Mouse (Mus musculus) CD4-positive helper T cell, adult 2 months (primary cell): ENCODE results near the gene Snd1.

Experiments
- DNase-seq: peaks from one replicate; pipeline ENCODE4 v3.0.0-alpha.2; 2012; ENCODE audit warnings: low read depth, missing footprints, low spot score

Gene Snd1

DNA sequence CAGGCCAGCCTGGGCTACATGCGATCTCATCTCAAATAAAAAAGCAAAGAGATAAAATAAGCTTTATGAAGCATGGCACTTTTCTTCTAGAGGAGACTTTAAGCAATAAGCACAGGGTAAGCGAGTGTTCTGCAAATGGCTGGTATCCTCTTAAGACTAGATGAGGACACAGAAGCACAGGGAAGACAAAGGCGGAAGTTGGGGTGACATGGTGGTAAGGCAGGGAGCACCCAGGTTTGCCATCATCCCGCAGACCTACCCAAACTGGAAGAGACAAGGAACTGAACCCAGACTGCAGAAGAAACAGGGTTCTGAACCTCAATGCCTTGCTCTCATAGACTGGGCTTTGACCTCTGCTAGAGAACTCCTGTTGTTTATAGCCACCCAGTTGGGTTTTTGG lies 119.8 kb downstream of the Snd1 start:
- no peak for DNase-seq

DNA sequence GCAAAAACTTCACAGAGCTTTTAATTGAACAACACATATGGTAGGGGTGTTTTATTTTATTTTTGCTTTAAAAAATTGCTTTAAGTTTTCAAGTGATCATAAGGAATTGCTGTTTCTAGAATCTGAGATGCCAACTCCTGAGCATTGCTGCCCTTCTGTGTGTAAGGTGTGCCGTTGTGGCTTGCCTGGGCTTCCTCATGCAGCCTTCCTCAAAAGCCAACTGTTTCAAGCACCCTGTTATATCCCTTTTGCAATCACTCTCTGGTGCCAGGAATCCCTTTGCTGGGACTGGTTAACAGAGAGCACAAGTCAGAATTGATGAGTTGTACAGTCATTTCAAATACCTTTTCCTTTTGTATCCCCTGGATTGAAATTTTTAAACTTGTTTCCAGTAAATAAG lies 120.3 kb downstream of the Snd1 start:
- DNase-seq = no peak

DNA sequence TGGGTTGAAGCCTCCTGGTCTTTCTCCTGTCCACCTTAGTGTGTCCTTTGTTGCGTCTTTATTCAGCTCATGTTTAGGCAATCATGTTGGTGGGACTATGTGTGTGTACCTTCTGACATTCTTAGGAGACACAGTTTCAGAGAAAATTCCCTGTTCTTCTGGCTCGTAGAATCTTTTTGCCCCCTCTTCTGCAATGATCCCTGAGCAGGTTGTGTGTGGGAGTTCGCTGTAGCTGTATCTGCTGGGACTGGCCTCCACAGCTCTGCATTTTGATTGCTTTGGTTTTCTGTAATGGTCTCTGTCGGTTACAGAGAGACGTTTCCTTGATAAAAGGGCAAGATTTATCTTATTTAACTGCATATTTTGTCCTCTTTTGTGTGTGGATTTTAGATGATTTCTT lies 122.3 kb downstream of the Snd1 start:
- DNase-seq = no peak

GRCm38 (mm10) chr6:28599120-28599519 lies 124.2 kb downstream of the Snd1 start:
- DNase-seq = peak; percentile 19

DNA sequence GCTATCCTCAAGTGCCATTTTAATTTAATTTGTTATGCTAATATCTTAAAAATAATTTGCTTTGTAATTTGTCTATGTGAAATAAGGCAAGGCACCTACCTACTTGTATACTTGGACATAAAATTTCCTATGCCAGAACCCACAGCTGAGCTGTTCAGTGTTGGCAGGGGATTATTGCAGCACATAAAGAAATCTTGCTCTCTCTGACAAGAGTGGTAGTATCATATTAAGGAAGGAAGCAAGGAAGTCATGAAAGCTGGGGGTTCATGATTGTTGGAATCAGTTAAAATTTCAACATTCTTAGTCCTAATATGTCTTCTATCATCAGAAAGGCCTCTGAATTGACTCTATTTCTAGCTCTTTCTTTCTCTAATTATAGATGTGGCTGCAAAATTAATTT lies 125.5 kb downstream of the Snd1 start:
- DNase-seq = no peak

GRCm38 (mm10) chr6:28603401-28603800 lies 128.5 kb downstream of the Snd1 start:
- no peak for DNase-seq

GRCm38 (mm10) chr6:28603823-28604222 lies 128.9 kb downstream of the Snd1 start:
- no peak for DNase-seq

DNA sequence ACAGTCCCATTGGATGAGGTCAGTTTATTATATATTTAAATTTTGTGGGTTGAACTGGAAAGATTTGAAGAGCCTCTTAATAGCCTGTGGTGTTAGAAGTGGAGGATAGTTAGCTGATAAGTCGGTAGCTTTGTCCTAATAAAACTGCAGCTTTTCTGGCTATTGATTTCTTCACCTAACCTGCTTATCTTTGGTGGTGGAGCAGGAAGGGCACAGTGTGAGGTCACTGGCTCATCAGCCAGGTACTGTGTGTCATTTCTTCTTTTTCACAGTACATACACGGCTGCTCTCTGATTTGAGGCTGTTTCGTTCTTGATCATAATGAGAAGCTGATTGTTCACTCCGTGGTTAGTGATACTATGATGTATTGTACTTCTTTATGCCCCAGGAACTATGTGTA lies 134.4 kb downstream of the Snd1 start:
- DNase-seq = no peak

- no peak for DNase-seq
These were observed 135.2 kb downstream of the Snd1 start for GRCm38 (mm10) chr6:28610127-28610526.

DNA sequence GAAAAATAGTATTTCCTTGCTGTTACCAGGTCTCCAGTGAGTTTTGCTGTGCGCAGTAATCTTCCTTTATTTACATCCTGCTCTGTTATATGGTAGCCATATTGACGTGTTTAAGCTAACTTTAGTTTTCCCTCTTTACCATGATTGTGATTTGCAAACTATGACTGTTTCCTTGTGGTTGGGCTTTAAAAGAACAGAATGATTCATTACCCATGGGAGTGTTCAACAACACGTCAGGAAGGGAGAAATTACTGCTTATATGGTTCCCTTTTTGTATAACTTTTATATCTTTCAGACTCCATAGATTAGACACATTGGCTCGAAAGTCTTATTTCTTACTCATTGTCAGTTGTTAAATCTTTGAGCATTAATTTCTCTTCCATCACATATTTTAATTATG lies 138.5 kb downstream of the Snd1 start:
- DNase-seq = no peak

- no peak for DNase-seq
These were observed 139.9 kb downstream of the Snd1 start for GRCm38 (mm10) chr6:28614856-28615255.

- no peak for DNase-seq
These were observed 140.5 kb downstream of the Snd1 start for GRCm38 (mm10) chr6:28615408-28615807.

DNA sequence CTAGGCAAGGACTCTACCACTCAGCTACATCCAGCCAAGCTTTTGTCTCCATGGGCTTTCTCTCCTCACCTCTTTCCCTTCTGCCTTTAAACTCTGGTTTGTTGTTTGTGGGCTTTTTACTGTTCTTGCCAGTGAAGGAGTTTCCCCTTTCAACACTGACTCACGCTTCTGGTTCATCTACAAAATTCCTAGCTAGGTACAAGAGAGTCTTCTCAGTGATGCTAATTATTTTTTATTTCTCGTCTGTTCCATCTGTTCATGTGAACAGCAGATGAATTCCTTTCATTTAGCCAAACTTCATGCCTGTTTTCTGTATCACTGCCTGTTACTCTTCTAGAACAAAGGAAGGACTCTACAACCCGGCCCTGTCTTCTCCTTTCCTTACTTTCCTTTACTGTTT lies 141.0 kb downstream of the Snd1 start:
- no peak for DNase-seq

GRCm38 (mm10) chr6:28618299-28618698 lies 143.4 kb downstream of the Snd1 start:
- no peak for DNase-seq

- DNase-seq = peak; percentile 18
These were observed 143.8 kb downstream of the Snd1 start for GRCm38 (mm10) chr6:28618751-28619153.

- DNase-seq = no peak
These were observed 146.5 kb downstream of the Snd1 start for GRCm38 (mm10) chr6:28621431-28621830.

GRCm38 (mm10) chr6:28621961-28622360 lies 147.0 kb downstream of the Snd1 start:
- no peak for DNase-seq

- DNase-seq = no peak
These were observed 147.6 kb downstream of the Snd1 start for GRCm38 (mm10) chr6:28622522-28622921.

DNA sequence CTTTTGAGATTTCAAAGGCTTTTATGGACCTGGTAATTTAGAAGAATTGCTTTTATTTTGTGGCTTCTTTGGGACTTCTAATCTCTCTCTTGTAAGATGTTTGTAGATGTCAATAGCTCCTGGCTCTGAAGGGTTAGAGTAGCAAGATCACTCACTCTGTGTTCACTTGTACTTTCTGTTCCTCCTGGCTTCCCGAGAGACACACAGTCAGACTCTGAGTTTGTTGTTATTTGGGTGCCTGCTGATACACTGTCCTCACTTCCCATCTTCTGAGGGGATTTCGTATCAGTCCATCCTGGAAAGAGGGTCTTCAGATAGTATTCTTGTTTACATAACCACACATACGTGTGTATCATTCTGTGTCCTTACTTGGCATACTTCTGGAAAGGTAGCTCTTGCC lies 148.0 kb downstream of the Snd1 start:
- DNase-seq = no peak

GRCm38 (mm10) chr6:28628408-28628807 lies 153.5 kb downstream of the Snd1 start:
- no peak for DNase-seq

GRCm38 (mm10) chr6:28629866-28630265 lies 154.9 kb downstream of the Snd1 start:
- DNase-seq = no peak

DNA sequence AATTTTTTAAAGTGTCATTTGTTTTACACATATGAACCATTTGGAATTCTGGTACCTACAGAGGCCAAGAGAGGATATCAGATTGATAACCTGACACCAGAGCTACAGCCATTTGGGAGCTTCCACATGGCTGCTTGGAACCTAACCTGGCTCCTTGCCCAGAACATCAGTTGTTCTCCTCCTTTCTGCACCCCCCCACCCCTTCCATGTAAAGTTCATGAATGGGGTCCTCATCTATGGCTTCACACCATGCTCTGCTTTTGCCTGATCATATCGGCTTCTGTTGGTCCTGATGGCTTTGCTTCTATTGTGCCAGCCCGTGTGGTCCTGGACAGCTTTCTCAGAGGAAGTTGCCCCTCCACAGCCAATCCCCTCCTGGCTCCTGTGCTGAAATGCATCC lies 156.0 kb downstream of the Snd1 start:
- no peak for DNase-seq

DNA sequence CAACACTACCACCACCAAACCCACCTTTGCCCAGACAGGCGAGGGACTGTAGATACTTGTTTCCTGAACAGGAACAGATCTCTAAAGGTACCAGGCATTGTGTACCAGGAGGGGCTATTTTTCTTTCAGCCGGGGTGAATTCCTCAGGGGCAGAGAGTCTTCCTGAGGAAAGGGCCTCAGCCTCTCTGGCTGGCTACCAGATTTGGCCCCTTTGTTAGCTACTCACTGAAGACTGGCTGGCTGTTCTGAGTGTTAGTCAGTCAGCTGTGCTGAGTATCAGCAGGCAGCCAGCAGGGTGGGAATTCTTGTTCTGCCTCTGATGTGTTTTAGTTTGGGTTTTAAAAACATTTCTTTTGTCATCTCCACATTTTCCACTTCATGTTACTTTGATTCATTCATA lies 158.2 kb downstream of the Snd1 start:
- DNase-seq = no peak

DNA sequence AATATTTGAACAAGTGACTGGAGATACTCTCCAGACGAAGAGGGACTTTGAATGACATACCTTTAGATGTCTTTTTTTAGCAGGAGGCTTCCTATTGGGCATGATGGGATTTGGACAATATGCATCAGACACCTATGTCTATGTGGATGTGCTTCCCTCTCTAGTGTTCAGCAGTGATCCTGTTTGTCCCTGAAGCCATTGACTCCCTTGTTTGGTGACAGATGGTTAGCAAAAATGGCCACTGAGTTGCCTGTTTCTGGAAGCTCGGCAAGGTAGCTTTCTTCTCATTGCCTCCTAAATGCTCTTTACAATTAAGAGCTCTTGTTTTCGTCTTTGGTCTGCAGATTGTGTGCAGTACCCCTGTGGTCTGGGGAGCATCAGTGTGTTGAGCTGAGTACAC lies 158.7 kb downstream of the Snd1 start:
- DNase-seq = no peak

DNA sequence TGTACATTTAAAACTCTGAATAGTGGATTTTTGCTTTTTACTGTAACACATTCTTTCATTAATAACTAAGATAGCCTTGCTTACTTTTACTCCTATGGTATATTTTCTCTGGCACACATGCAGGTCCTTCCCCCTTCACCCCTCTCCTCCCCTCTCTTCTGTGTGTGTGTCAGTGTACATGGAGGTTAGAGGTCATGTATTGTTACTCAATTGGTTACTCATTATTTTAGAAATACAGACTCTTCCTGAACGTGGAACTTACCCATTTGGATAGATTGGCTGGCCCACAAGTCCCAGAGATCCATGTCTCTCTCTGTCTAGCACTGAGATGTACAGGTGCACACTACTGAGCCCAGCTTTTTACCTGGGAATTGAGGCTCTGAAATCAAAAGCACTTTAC lies 160.2 kb downstream of the Snd1 start:
- DNase-seq = no peak
